Comparison of ENCODE assay signal across 10 mouse cellular contexts in genomic region chr11:95982475-95982874, GRCm38 (mm10). TPM values are rescaled to one million over a fixed set of nuclear protein-coding genes. Genes with fewer than 3 reads are reported as not detected.
DNase-seq lines count a peak whose midpoint lies in the region; ATAC-seq and TF ChIP-seq lines count a peak whose summit lies in the region.
"Had no signal": no experiment of that assay in that cellular context is flagged by ENCODE, and none has a peak within 500 bp of the region (broad histone marks: within the 10 kb centered on the region; RNA-seq: fewer than 3 reads in every experiment).

No protein-coding gene starts in this region.

- H3K4me1 ChIP-seq in lung, adult 2 months (ENCODE audit: control insufficient read depth, insufficient read depth, low read length), result no peaks in the 10 kb centered on the region
- H3K4me1 ChIP-seq in embryonic facial prominence, embryonic 12.5 days, result peaks cover 46% of the 10 kb centered on the region

- TF ChIP-seq CTCF in lung, adult 2 months (IDR thresholded peaks at IDR 0.05; ENCODE audit: insufficient read depth, low read length), result no peak

- H3K4me3 ChIP-seq in lung, adult 2 months (replicated peaks; ENCODE audit: extremely low read depth, low read depth, low read length), result no peak overlapping the region
- no peak overlapping the region for H3K4me3 ChIP-seq in embryonic facial prominence, embryonic 12.5 days

- peak overlapping the region; percentile 82 for H3K27ac ChIP-seq in embryonic facial prominence, embryonic 12.5 days

- ATAC-seq in embryonic facial prominence, embryonic 12.5 days (ENCODE audit: insufficient number of reproducible peaks, insufficient read depth, low FRiP score, low TSS enrichment), result peak; percentile 88

- 62% methylated on average over 1 of the region's 1 CpGs for WGBS in lung, adult 2 months
- WGBS in embryonic facial prominence, embryonic 12.5 days, result 8% methylated on average over 1 of the region's 1 CpGs

- H3K9me3 ChIP-seq in embryonic facial prominence, embryonic 12.5 days, result no peaks in the 10 kb centered on the region

- H3K36me3 ChIP-seq in embryonic facial prominence, embryonic 12.5 days, result peaks cover 31% of the 10 kb centered on the region

- H3K4me2 ChIP-seq in embryonic facial prominence, embryonic 12.5 days (replicated peaks), result peak overlapping the region; percentile 23; the same call in 1 of the 2 replicates

- TF ChIP-seq POLR2A in lung, adult 2 months (IDR thresholded peaks at IDR 0.05; ENCODE audit: borderline replicate concordance, extremely low read depth, low read depth, low read length), result no peak

- DNase-seq in lung, adult 18-20 months, result peak; percentile 36 to 45
- DNase-seq in lung, adult 2 months, result no peak
- peak; percentile 58 to 75 for DNase-seq in kidney, postnatal 25 days
- DNase-seq in retina, postnatal 1 day, result peak; percentile 56
- DNase-seq in cerebellum, postnatal 36 days, result no peak
- no peak for DNase-seq in left cerebral cortex, adult 18-20 months (ENCODE audit: low spot score in 2 of 2)
- no peak for DNase-seq in adrenal gland, postnatal 14 days

- peak overlapping the region; percentile 21; the same call in 1 of the 2 replicates for H3K9ac ChIP-seq in embryonic facial prominence, embryonic 12.5 days

- no peaks in the 10 kb centered on the region for H3K27me3 ChIP-seq in embryonic facial prominence, embryonic 12.5 days

RNA-seq across cellular contexts. Expression of gene Igf2bp1, which starts 23.3 kb away (rescaled TPM):
- 1.4 and 1.6 TPM in 2 replicates for polyA plus RNA-seq in lung, adult 2 months (2012; rRNA removed)
- polyA plus RNA-seq in embryonic facial prominence, embryonic 12.5 days (2016; fragmentation: Nextera tagmentation; extraction: Ambion mirVana), result 89.6 and 95.3 TPM in 2 replicates
- total RNA-seq in left cerebral cortex, adult 18-20 months (2021), result under 1 TPM in 1 of 2 experiments, not detected in 1; 0.37 TPM
- total RNA-seq in adrenal gland, postnatal 14 days (2021), result 5.0 and 8.4 TPM in 2 replicates

RNA-seq across cellular contexts. Expression of gene Gip, which starts 41.9 kb away (rescaled TPM):
- not detected in 2 replicates for polyA plus RNA-seq in lung, adult 2 months (2012; rRNA removed)
- not detected in 2 replicates for polyA plus RNA-seq in embryonic facial prominence, embryonic 12.5 days (2016; fragmentation: Nextera tagmentation; extraction: Ambion mirVana)
- total RNA-seq in left cerebral cortex, adult 18-20 months (2021), result not detected
- total RNA-seq in adrenal gland, postnatal 14 days (2021), result not detected in 2 replicates
- polyA plus RNA-seq: gonadal fat pad, adult 2 months; neural tube, embryonic 14.5 days had no signal

RNA-seq across cellular contexts. Expression of gene Snf8, which starts 52.2 kb away (rescaled TPM):
- polyA plus RNA-seq in lung, adult 2 months (2012; rRNA removed), result 18.1 and 24.1 TPM in 2 replicates
- polyA plus RNA-seq in embryonic facial prominence, embryonic 12.5 days (2016; fragmentation: Nextera tagmentation; extraction: Ambion mirVana), result 105 and 106 TPM in 2 replicates
- total RNA-seq in left cerebral cortex, adult 18-20 months (2021), result 100 to 1,000 TPM; 104 to 106 TPM
- 77.7 and 79.2 TPM in 2 replicates for total RNA-seq in adrenal gland, postnatal 14 days (2021)

Comparison
In these comparisons a context has a peak if more than half of its experiments do, and no peak if none do; other contexts are left out.
1. DNase-seq: peak in lung, adult 18-20 months (2 of 2), kidney, postnatal 25 days (2 of 2) and retina, postnatal 1 day (single experiment); none in lung, adult 2 months (single experiment), cerebellum, postnatal 36 days (0 of 2), left cerebral cortex, adult 18-20 months (0 of 2) and adrenal gland, postnatal 14 days (single experiment).